Mouse (Mus musculus) gastrocnemius, postnatal 10 days (tissue): Measurements from ENCODE around the gene Atp8a2. TPM values are rescaled to one million over a fixed set of nuclear protein-coding genes. Genes with fewer than 3 reads are reported as not detected.
"Not testable (repeated sequence)": the region's sequence is repeated elsewhere in the genome, so short reads cannot be mapped to it uniquely, and the experiment has no call there.

Experiments used
- DNase-seq: peaks from one replicate; pipeline ENCODE4 v3.0.0; 2021; ENCODE audit warnings: mixed read lengths
- total RNA-seq, 2 experiments: library from RNA; stranded (reverse); gene quantifications; 2 replicates each; pipeline ENCODE4 v1.2.3; 2021

Gene Atp8a2
- total RNA-seq, 2 experiments from 2014 or later: 1.4 to 1.6 TPM

- no peak for DNase-seq
Measured at GRCm38 (mm10) chr14:59843264-59843942, 353.6 kb downstream of the Atp8a2 start.

GRCm38 (mm10) chr14:59839951-59840720 lies 356.8 kb downstream of the Atp8a2 start:
- no peak for DNase-seq

- DNase-seq: not testable (repeated sequence)
Measured at GRCm38 (mm10) chr14:59838446-59839259, 358.3 kb downstream of the Atp8a2 start.

GRCm38 (mm10) chr14:59837691-59838241 lies 359.2 kb downstream of the Atp8a2 start:
- DNase-seq: not testable (repeated sequence)

GRCm38 (mm10) chr14:59836876-59837543 lies 360.0 kb downstream of the Atp8a2 start:
- no peak for DNase-seq

GRCm38 (mm10) chr14:59829580-59829979 lies 367.4 kb downstream of the Atp8a2 start:
- DNase-seq: no peak

GRCm38 (mm10) chr14:59827409-59827808 lies 369.6 kb downstream of the Atp8a2 start:
- DNase-seq: no peak

GRCm38 (mm10) chr14:59820115-59820419 lies 376.9 kb downstream of the Atp8a2 start:
- DNase-seq: no peak

GRCm38 (mm10) chr14:59819215-59820114 lies 377.5 kb downstream of the Atp8a2 start:
- no peak for DNase-seq

GRCm38 (mm10) chr14:59810316-59810715 lies 386.7 kb downstream of the Atp8a2 start:
- DNase-seq: not testable (repeated sequence)

- DNase-seq: no peak
Measured at GRCm38 (mm10) chr14:59809790-59810189, 387.2 kb downstream of the Atp8a2 start.

- DNase-seq: no peak
Measured at GRCm38 (mm10) chr14:59807528-59808300, 389.3 kb downstream of the Atp8a2 start.

GRCm38 (mm10) chr14:59806910-59807309 lies 390.1 kb downstream of the Atp8a2 start:
- no peak for DNase-seq

- DNase-seq: no peak
Measured at GRCm38 (mm10) chr14:59806159-59806558, 390.8 kb downstream of the Atp8a2 start.

- no peak for DNase-seq
Measured at GRCm38 (mm10) chr14:59805683-59806082, 391.3 kb downstream of the Atp8a2 start.

GRCm38 (mm10) chr14:59801961-59802599 lies 394.9 kb downstream of the Atp8a2 start:
- no peak for DNase-seq

- DNase-seq: no peak
Measured at GRCm38 (mm10) chr14:59799511-59799910, 397.5 kb downstream of the Atp8a2 start.

- no peak for DNase-seq
Measured at GRCm38 (mm10) chr14:59793841-59794240, 403.1 kb downstream of the Atp8a2 start.
